ENCODE assay signal across 11 mouse cellular contexts in the genomic region with DNA sequence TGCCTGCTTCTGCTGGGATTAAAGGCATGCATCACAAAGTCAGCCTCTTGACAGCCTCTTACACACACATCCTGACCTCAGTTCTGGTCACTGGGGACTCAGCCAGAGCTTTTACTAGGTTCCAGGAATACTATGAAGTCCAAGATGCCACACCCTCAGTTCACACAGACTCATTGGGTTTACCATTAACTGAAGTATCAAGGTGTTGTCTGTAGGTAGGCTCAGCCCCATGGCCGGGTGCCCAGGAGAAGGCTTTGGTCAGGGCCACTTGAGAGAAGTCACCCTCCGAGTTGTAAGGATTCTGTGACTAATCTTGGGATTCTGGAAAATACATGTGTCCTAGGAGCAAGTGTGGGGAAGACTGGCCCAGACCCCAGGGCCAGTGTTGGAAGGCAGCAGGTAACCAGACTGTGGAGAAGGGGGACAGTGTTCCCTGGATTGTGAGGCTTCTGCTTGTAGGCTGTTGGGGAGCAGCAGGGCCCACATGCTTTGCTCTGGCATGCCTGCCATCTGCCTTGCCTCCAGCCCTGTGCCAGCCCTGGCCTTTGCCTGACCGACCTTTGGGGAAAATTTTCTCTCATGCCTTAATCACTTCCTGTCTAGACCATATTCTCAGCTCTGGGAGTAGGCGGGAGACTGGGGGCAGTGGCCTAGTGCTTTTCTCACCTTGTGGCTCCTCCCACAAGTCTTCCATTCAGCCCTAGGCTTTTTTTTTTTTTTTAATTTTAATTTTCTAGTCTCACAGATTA.
DNase-seq lines count a peak whose midpoint lies in the region; ATAC-seq lines count a peak whose summit lies in the region.
"Had no signal": no experiment of that assay in that cellular context is flagged by ENCODE, and none has a peak within 500 bp of the region (broad histone marks: within the 10 kb centered on the region; RNA-seq: fewer than 3 reads in every experiment).

No protein-coding gene starts in this region.

- WGBS in kidney, embryonic 15.5 days = 81% methylated on average over 4 of the region's 4 CpGs
- 73% methylated on average over 4 of the region's 4 CpGs for WGBS in embryonic facial prominence, embryonic 10.5 days
- 91% methylated on average over 4 of the region's 4 CpGs for WGBS in midbrain, embryonic 13.5 days
- 86% methylated on average over 4 of the region's 4 CpGs for WGBS in midbrain, embryonic 11.5 days

- peaks cover 46% of the 10 kb centered on the region for H3K4me1 ChIP-seq in kidney, embryonic 15.5 days
- peaks cover 55% of the 10 kb centered on the region for H3K4me1 ChIP-seq in embryonic facial prominence, embryonic 10.5 days
- H3K4me1 ChIP-seq in midbrain, embryonic 13.5 days (replicated peaks) = peaks cover 7% of the 10 kb centered on the region; the same call in 1 of the 2 replicates
- no peaks in the 10 kb centered on the region for H3K4me1 ChIP-seq in midbrain, embryonic 11.5 days (ENCODE audit: control insufficient read depth, insufficient read depth, low read length)

- H3K27me3 ChIP-seq in kidney, embryonic 15.5 days = no peaks in the 10 kb centered on the region
- H3K27me3 ChIP-seq in embryonic facial prominence, embryonic 10.5 days (replicated peaks; ENCODE audit: low read depth, poor library complexity, severe bottlenecking) = no peaks in the 10 kb centered on the region; the same call in 1 of the 2 replicates
- H3K27me3 ChIP-seq in midbrain, embryonic 13.5 days = no peaks in the 10 kb centered on the region
- no peaks in the 10 kb centered on the region for H3K27me3 ChIP-seq in midbrain, embryonic 11.5 days (ENCODE audit: control insufficient read depth, insufficient read depth, low read length)

- H3K9ac ChIP-seq in kidney, embryonic 15.5 days = no peak overlapping the region
- no peak overlapping the region for H3K9ac ChIP-seq in midbrain, embryonic 13.5 days (replicated peaks)
- no peak overlapping the region for H3K9ac ChIP-seq in midbrain, embryonic 11.5 days (ENCODE audit: low read length)

- H3K4me3 ChIP-seq in kidney, embryonic 15.5 days (replicated peaks) = no peak overlapping the region
- no peak overlapping the region for H3K4me3 ChIP-seq in embryonic facial prominence, embryonic 10.5 days
- no peak overlapping the region for H3K4me3 ChIP-seq in midbrain, embryonic 13.5 days (replicated peaks)
- no peak overlapping the region for H3K4me3 ChIP-seq in midbrain, embryonic 11.5 days (ENCODE audit: low read depth, low read length)

- no peaks in the 10 kb centered on the region for H3K9me3 ChIP-seq in kidney, embryonic 15.5 days (replicated peaks)
- H3K9me3 ChIP-seq in embryonic facial prominence, embryonic 10.5 days = no peaks in the 10 kb centered on the region
- no peaks in the 10 kb centered on the region for H3K9me3 ChIP-seq in midbrain, embryonic 13.5 days
- no peaks in the 10 kb centered on the region for H3K9me3 ChIP-seq in midbrain, embryonic 11.5 days (ENCODE audit: control insufficient read depth, low read length)

- peak; percentile 56 for DNase-seq in kidney, adult 18-20 months
- no peak for DNase-seq in embryonic facial prominence, embryonic 10.5 days (ENCODE audit: low spot score)
- DNase-seq in natural killer cell, adult 2 months (ENCODE audit: low spot score in 2 of 2) = peak; percentile 63 to 77
- no peak for DNase-seq in layer of hippocampus, postnatal 14 days (ENCODE audit: low spot score in 2 of 2)
- DNase-seq in midbrain, embryonic 11.5 days (ENCODE audit: low spot score, missing footprints) = no peak
- DNase-seq: lung, postnatal 36 days had no signal

- no peak overlapping the region for H3K27ac ChIP-seq in kidney, embryonic 15.5 days
- H3K27ac ChIP-seq in embryonic facial prominence, embryonic 10.5 days (replicated peaks) = 0 out of 2 replicates have a peak overlapping the region, but pooled peaks have one; percentile 16
- no peak overlapping the region for H3K27ac ChIP-seq in midbrain, embryonic 13.5 days
- H3K27ac ChIP-seq in midbrain, embryonic 11.5 days (ENCODE audit: low read depth, low read length) = no peak overlapping the region

- no peak overlapping the region for H3K4me2 ChIP-seq in kidney, embryonic 15.5 days
- no peak overlapping the region for H3K4me2 ChIP-seq in midbrain, embryonic 13.5 days (replicated peaks)
- no peak overlapping the region for H3K4me2 ChIP-seq in midbrain, embryonic 11.5 days

- peaks cover 30% of the 10 kb centered on the region for H3K36me3 ChIP-seq in kidney, embryonic 15.5 days
- H3K36me3 ChIP-seq in embryonic facial prominence, embryonic 10.5 days (replicated peaks) = no peaks in the 10 kb centered on the region
- H3K36me3 ChIP-seq in midbrain, embryonic 13.5 days = peaks cover 16% of the 10 kb centered on the region; the same call in 1 of the 2 replicates
- no peaks in the 10 kb centered on the region; the same call in 1 of the 2 replicates for H3K36me3 ChIP-seq in midbrain, embryonic 11.5 days (ENCODE audit: control insufficient read depth, insufficient read depth, low read length)

- no peak for ATAC-seq in kidney, embryonic 15.5 days (replicated peaks; ENCODE audit: low FRiP score)
- ATAC-seq in activated CD4-positive, CD25-positive, alpha-beta regulatory T cell, adult 4 months = peak; percentile 50
- no peak for ATAC-seq in midbrain, embryonic 13.5 days
- ATAC-seq in midbrain, embryonic 11.5 days (ENCODE audit: low FRiP score) = no peak
- ATAC-seq: forebrain, embryonic 14.5 days; hindbrain, embryonic 16.5 days had no signal

Comparison
In these comparisons a context has a peak if more than half of its experiments do, and no peak if none do; other contexts are left out.
1. DNase-seq: peak in kidney, adult 18-20 months (single experiment) and natural killer cell, adult 2 months (2 of 2); none in embryonic facial prominence, embryonic 10.5 days (single experiment), layer of hippocampus, postnatal 14 days (0 of 2) and midbrain, embryonic 11.5 days (single experiment).